Mouse (Mus musculus): ENCODE measurements around the gene Clec12b. TPM values are rescaled to one million over a fixed set of nuclear protein-coding genes. Genes with fewer than 3 reads are reported as not detected.
"Not testable (repeated sequence)": the region's sequence is repeated elsewhere in the genome, so short reads cannot be mapped to it uniquely, and the experiment has no call there.

Gene Clec12b
- polyA plus RNA-seq, 1 experiment from 2014 or later: 0.16 TPM

GRCm38 (mm10) chr6:129356430-129356829 lies 29.2 kb downstream of the Clec12b start:
- H3K27ac ChIP-seq (replicated peaks; ENCODE audit: low read depth, low read length): no peak overlapping the region
- H3K9ac ChIP-seq (replicated peaks; ENCODE audit: low read length): no peak overlapping the region
- ATAC-seq (ENCODE audit: low FRiP score, low TSS enrichment): no peak

GRCm38 (mm10) chr6:129355774-129356173 lies 29.9 kb downstream of the Clec12b start:
- H3K9ac ChIP-seq (replicated peaks; ENCODE audit: low read length): no peak overlapping the region
- no peak for DNase-seq
- H3K4me1 ChIP-seq (ENCODE audit: control insufficient read depth, insufficient read depth, low read length): no peaks in the 10 kb centered on the region
- no peaks in the 10 kb centered on the region for H3K27me3 ChIP-seq (ENCODE audit: control insufficient read depth, insufficient read depth, low read length)
- H3K27ac ChIP-seq (replicated peaks; ENCODE audit: low read depth, low read length): no peak overlapping the region
- no peak for ATAC-seq (ENCODE audit: low FRiP score, low TSS enrichment)
- no peaks in the 10 kb centered on the region for H3K36me3 ChIP-seq (ENCODE audit: control insufficient read depth, insufficient read depth, low read length)
- H3K9me3 ChIP-seq (ENCODE audit: control insufficient read depth, low read length): no peaks in the 10 kb centered on the region
- 97% methylated on average over 2 of the region's 2 CpGs for WGBS
- no peak overlapping the region for H3K4me3 ChIP-seq (replicated peaks; ENCODE audit: low read depth, low read length)
- no peak overlapping the region for H3K4me2 ChIP-seq (ENCODE audit: low read length)

More at GRCm38 (mm10) chr6:129356430-129356829, 29.2 kb downstream of the Clec12b start:
- Histone ChIP-seq H3K36me3 (ENCODE audit: control insufficient read depth, insufficient read depth, low read length) (no peaks in the 10 kb centered on the region), H3K4me3 (replicated peaks; ENCODE audit: low read depth, low read length) (no peak overlapping the region), H3K4me1 (ENCODE audit: control insufficient read depth, insufficient read depth, low read length) (no peaks in the 10 kb centered on the region), H3K9me3 (ENCODE audit: control insufficient read depth, low read length) (no peaks in the 10 kb centered on the region), H3K4me2 (ENCODE audit: low read length) (no peak overlapping the region), H3K27me3 (ENCODE audit: control insufficient read depth, insufficient read depth, low read length) (no peaks in the 10 kb centered on the region)
- no peak for DNase-seq

GRCm38 (mm10) chr6:129351091-129351490 lies 34.6 kb downstream of the Clec12b start:
- Histone ChIP-seq H3K9me3 (ENCODE audit: control insufficient read depth, low read length) (peaks cover 4% of the 10 kb centered on the region; the same call in 1 of the 2 replicates), H3K27ac (replicated peaks; ENCODE audit: low read depth, low read length) (no peak overlapping the region), H3K36me3 (ENCODE audit: control insufficient read depth, insufficient read depth, low read length) (no peaks in the 10 kb centered on the region), H3K27me3 (ENCODE audit: control insufficient read depth, insufficient read depth, low read length) (no peaks in the 10 kb centered on the region), H3K9ac (replicated peaks; ENCODE audit: low read length) (no peak overlapping the region), H3K4me2 (ENCODE audit: low read length) (no peak overlapping the region), H3K4me1 (ENCODE audit: control insufficient read depth, insufficient read depth, low read length) (no peaks in the 10 kb centered on the region), H3K4me3 (replicated peaks; ENCODE audit: low read depth, low read length) (no peak overlapping the region)
- 93% methylated on average over 3 of the region's 3 CpGs for WGBS
- no peak for DNase-seq
- no peak for ATAC-seq (ENCODE audit: low FRiP score, low TSS enrichment)

- WGBS: 59% methylated on average over 4 of the region's 4 CpGs
- H3K4me3 ChIP-seq (replicated peaks; ENCODE audit: low read depth, low read length): no peak overlapping the region
- H3K9me3 ChIP-seq (ENCODE audit: control insufficient read depth, low read length): peaks cover 4% of the 10 kb centered on the region; the same call in 1 of the 2 replicates
- H3K4me2 ChIP-seq (ENCODE audit: low read length): no peak overlapping the region
- H3K27me3 ChIP-seq (ENCODE audit: control insufficient read depth, insufficient read depth, low read length): no peaks in the 10 kb centered on the region
- no peak overlapping the region for H3K9ac ChIP-seq (replicated peaks; ENCODE audit: low read length)
- ATAC-seq (ENCODE audit: low FRiP score, low TSS enrichment) (no peak), DNase-seq (no peak)
- no peaks in the 10 kb centered on the region for H3K4me1 ChIP-seq (ENCODE audit: control insufficient read depth, insufficient read depth, low read length)
- H3K27ac ChIP-seq (replicated peaks; ENCODE audit: low read depth, low read length): no peak overlapping the region
- H3K36me3 ChIP-seq (ENCODE audit: control insufficient read depth, insufficient read depth, low read length): no peaks in the 10 kb centered on the region
These were observed 35.9 kb downstream of the Clec12b start for GRCm38 (mm10) chr6:129349524-129350352.

GRCm38 (mm10) chr6:129344408-129344807 lies 41.3 kb downstream of the Clec12b start:
- Histone ChIP-seq H3K36me3 (ENCODE audit: control insufficient read depth, insufficient read depth, low read length) (no peaks in the 10 kb centered on the region), H3K9me3 (ENCODE audit: control insufficient read depth, low read length) (peaks cover 4% of the 10 kb centered on the region; the same call in 1 of the 2 replicates), H3K9ac (replicated peaks; ENCODE audit: low read length) (no peak overlapping the region), H3K27ac (replicated peaks; ENCODE audit: low read depth, low read length) (no peak overlapping the region), H3K4me3 (replicated peaks; ENCODE audit: low read depth, low read length) (no peak overlapping the region), H3K4me1 (ENCODE audit: control insufficient read depth, insufficient read depth, low read length) (no peaks in the 10 kb centered on the region), H3K27me3 (ENCODE audit: control insufficient read depth, insufficient read depth, low read length) (no peaks in the 10 kb centered on the region), H3K4me2 (ENCODE audit: low read length) (no peak overlapping the region)
- no peak for DNase-seq
- 66% methylated on average over 3 of the region's 3 CpGs for WGBS
- ATAC-seq (ENCODE audit: low FRiP score, low TSS enrichment): no peak

GRCm38 (mm10) chr6:129342391-129342790 lies 43.3 kb downstream of the Clec12b start, which contains the start of gene Clec12a:
Clec12a (plus strand) TSS chr6:129342691.
- H3K4me2 ChIP-seq (ENCODE audit: low read length); H3K36me3 ChIP-seq (ENCODE audit: control insufficient read depth, insufficient read depth, low read length); H3K4me1 ChIP-seq (ENCODE audit: control insufficient read depth, insufficient read depth, low read length); ATAC-seq (ENCODE audit: low FRiP score, low TSS enrichment); H3K4me3 ChIP-seq (replicated peaks; ENCODE audit: low read depth, low read length); H3K27ac ChIP-seq (replicated peaks; ENCODE audit: low read depth, low read length); H3K27me3 ChIP-seq (ENCODE audit: control insufficient read depth, insufficient read depth, low read length); DNase-seq; H3K9me3 ChIP-seq (ENCODE audit: control insufficient read depth, low read length); H3K9ac ChIP-seq (replicated peaks; ENCODE audit: low read length): not testable (repeated sequence)
- WGBS: 80% methylated on average over 4 of the region's 4 CpGs

- Histone ChIP-seq H3K27ac (replicated peaks; ENCODE audit: low read depth, low read length) (no peak overlapping the region), H3K4me1 (ENCODE audit: control insufficient read depth, insufficient read depth, low read length) (no peaks in the 10 kb centered on the region), H3K9ac (replicated peaks; ENCODE audit: low read length) (no peak overlapping the region), H3K9me3 (ENCODE audit: control insufficient read depth, low read length) (no peaks in the 10 kb centered on the region), H3K27me3 (ENCODE audit: control insufficient read depth, insufficient read depth, low read length) (no peaks in the 10 kb centered on the region), H3K4me2 (ENCODE audit: low read length) (no peak overlapping the region), H3K4me3 (replicated peaks; ENCODE audit: low read depth, low read length) (no peak overlapping the region), H3K36me3 (ENCODE audit: control insufficient read depth, insufficient read depth, low read length) (no peaks in the 10 kb centered on the region)
- no peak for ATAC-seq (ENCODE audit: low FRiP score, low TSS enrichment)
- 73% methylated on average over 1 of the region's 1 CpGs for WGBS
- no peak for DNase-seq
These were observed 47.9 kb downstream of the Clec12b start for GRCm38 (mm10) chr6:129337751-129338150.

GRCm38 (mm10) chr6:129333674-129334078 lies 52.0 kb downstream of the Clec12b start:
- ATAC-seq (ENCODE audit: low FRiP score, low TSS enrichment) (peak; percentile 68), DNase-seq (peak; percentile 75)
- Histone ChIP-seq H3K9me3 (ENCODE audit: control insufficient read depth, low read length) (no peaks in the 10 kb centered on the region), H3K4me2 (ENCODE audit: low read length) (peak overlapping the region; percentile 28; the same call in 1 of the 2 replicates), H3K27ac (replicated peaks; ENCODE audit: low read depth, low read length) (no peak overlapping the region), H3K4me1 (ENCODE audit: control insufficient read depth, insufficient read depth, low read length) (no peaks in the 10 kb centered on the region), H3K9ac (replicated peaks; ENCODE audit: low read length) (no peak overlapping the region), H3K4me3 (replicated peaks; ENCODE audit: low read depth, low read length) (no peak overlapping the region), H3K36me3 (ENCODE audit: control insufficient read depth, insufficient read depth, low read length) (no peaks in the 10 kb centered on the region), H3K27me3 (ENCODE audit: control insufficient read depth, insufficient read depth, low read length) (no peaks in the 10 kb centered on the region)
- WGBS: 25% methylated on average over 11 of the region's 11 CpGs

- Histone ChIP-seq H3K4me2 (ENCODE audit: low read length) (no peak within 1 kb of the TSS), H3K9ac (replicated peaks; ENCODE audit: low read length) (no peak within 1 kb of the TSS), H3K27me3 (ENCODE audit: control insufficient read depth, insufficient read depth, low read length) (no peaks in the 10 kb centered on the region), H3K4me3 (replicated peaks; ENCODE audit: low read depth, low read length) (no peak within 1 kb of the TSS), H3K9me3 (ENCODE audit: control insufficient read depth, low read length) (no peaks in the 10 kb centered on the region), H3K36me3 (ENCODE audit: control insufficient read depth, insufficient read depth, low read length) (no peaks in the 10 kb centered on the region), H3K4me1 (ENCODE audit: control insufficient read depth, insufficient read depth, low read length) (no peaks in the 10 kb centered on the region), H3K27ac (replicated peaks; ENCODE audit: low read depth, low read length) (no peak within 1 kb of the TSS)
- ATAC-seq (ENCODE audit: low FRiP score, low TSS enrichment): no peak
- no peak for DNase-seq
- 48% methylated on average over 11 of the region's 11 CpGs for WGBS
These were observed 54.1 kb downstream of the Clec12b start, which contains the start of gene 4922502D21Rik for GRCm38 (mm10) chr6:129331610-129332009. 4922502D21Rik (minus strand) TSS chr6:129331796.
